Mouse (Mus musculus) embryonic facial prominence, embryonic 11.5 days (tissue): ENCODE measurements at regions not wholly inside any gene's neighbourhood (a gene's known extent, or its start where the extent isn't known, plus 50 kb on each side); places are given as distances from the start of the nearest gene placed in this dataset.

Experiments used
- ATAC-seq: fragments of 200-750 bp; cut with Nextera tagmentation; replicated peaks from 2 replicates; pipeline ENCODE4 v1.8.0; 2017; ENCODE audit warnings: low read depth; ENCODE audit not compliant: insufficient number of reproducible peaks, low FRiP score, low TSS enrichment
- DNase-seq: peaks from one replicate; pipeline ENCODE4 v3.0.0-alpha.2; 2015; ENCODE audit warnings: low spot score
- H3K27ac ChIP-seq: fragments of 300-500 bp; sonication (generic); replicated peaks from 2 replicates; pipeline ENCODE4 v1.5.1; 2014; ENCODE audit warnings: mild to moderate bottlenecking, low read depth, low read length, control low read depth
- H3K27me3 ChIP-seq: fragments of 300-500 bp; sonication (generic); 2 replicates; pipeline ENCODE4 v1.6.1; 2014; ENCODE audit warnings: mild to moderate bottlenecking, low read length, moderate library complexity, mixed read lengths; ENCODE audit not compliant: control insufficient read depth, insufficient read depth
- H3K36me3 ChIP-seq: fragments of 300-500 bp; sonication (generic); replicated peaks from 2 replicates; pipeline ENCODE4 v1.6.1; 2014; ENCODE audit warnings: low read depth, mild to moderate bottlenecking, low read length, moderate library complexity, mixed read lengths; ENCODE audit not compliant: control insufficient read depth, insufficient read depth
- H3K4me1 ChIP-seq: fragments of 300-500 bp; sonication (generic); 2 replicates; pipeline ENCODE4 v1.6.1; 2014; ENCODE audit warnings: low read length, mixed read lengths; ENCODE audit not compliant: control insufficient read depth, insufficient read depth
- H3K4me2 ChIP-seq: fragments of 300-500 bp; sonication (generic); 2 replicates; pipeline ENCODE4 v1.6.1; 2014; ENCODE audit warnings: low read depth, mild to moderate bottlenecking, control low read depth, low read length, moderate library complexity
- H3K4me3 ChIP-seq: fragments of 300-500 bp; sonication (generic); 2 replicates; pipeline ENCODE4 v1.5.1; 2014; ENCODE audit warnings: low read depth, low read length, control low read depth
- H3K9ac ChIP-seq: fragments of 300-500 bp; sonication (generic); replicated peaks from 2 replicates; pipeline ENCODE4 v1.6.1; 2014; ENCODE audit warnings: mild to moderate bottlenecking, control low read depth, low read length
- H3K9me3 ChIP-seq: fragments of 300-500 bp; sonication (generic); replicated peaks from 2 replicates; pipeline ENCODE4 v1.6.1; 2016; ENCODE audit warnings: mild to moderate bottlenecking, low read length, inconsistent platforms, mixed read lengths; ENCODE audit not compliant: control insufficient read depth
- WGBS: fragments of 180-500 bp; shearing (Covaris S2); extraction: QIAGEN DNeasy Blood & Tissue Kit; methylation state at CpG from one replicate; pipeline ENCODE4 v1.1.7; 2014; 5-methylcytosine and 5-hydroxymethylcytosine counted together

DNA sequence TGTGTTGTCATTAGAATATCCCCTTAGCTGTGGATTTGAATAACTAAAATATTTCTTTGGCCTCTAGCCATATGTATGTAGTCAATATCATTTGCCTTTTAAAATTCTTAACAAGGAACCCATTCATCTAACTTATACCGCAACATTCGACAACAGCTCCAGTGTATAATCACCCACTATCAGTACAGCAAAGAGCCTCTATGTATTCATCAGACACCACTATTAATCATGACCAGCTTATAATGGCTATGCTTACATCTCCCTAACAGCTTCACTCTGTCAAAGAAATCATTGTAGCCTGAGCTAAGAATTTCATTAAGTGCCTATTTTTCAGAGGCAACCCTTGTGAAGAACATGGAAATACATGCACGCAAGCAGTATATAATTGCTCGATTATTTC is 88.9 kb upstream of the Negr1 start:
- WGBS: 87% methylated on average over 4 of the region's 4 CpGs
- H3K9ac ChIP-seq: no peak overlapping the region
- H3K36me3 ChIP-seq: no peaks in the 10 kb centered on the region
- H3K9me3 ChIP-seq: no peaks in the 10 kb centered on the region
- no peak overlapping the region for H3K4me3 ChIP-seq
- DNase-seq: no peak
- no peak overlapping the region for H3K27ac ChIP-seq
- H3K4me1 ChIP-seq: no peaks in the 10 kb centered on the region
- no peak for ATAC-seq
- H3K27me3 ChIP-seq: no peaks in the 10 kb centered on the region
- no peak overlapping the region for H3K4me2 ChIP-seq
